49 mouse cellular contexts compared by ENCODE assay signal in genomic region chr2:164192279-164192678, GRCm38 (mm10). TPM values are rescaled to one million over a fixed set of nuclear protein-coding genes. Genes with fewer than 3 reads are reported as not detected.
"Had no signal": no experiment of that assay in that cellular context is flagged by ENCODE, and none has a peak within 500 bp of the region (broad histone marks: within the 10 kb centered on the region; RNA-seq: fewer than 3 reads in every experiment).

No protein-coding gene starts in this region.

- H3K4me2 ChIP-seq: heart, embryonic 11.5 days; heart, embryonic 12.5 days; heart, embryonic 13.5 days; heart, embryonic 15.5 days; hindbrain, embryonic 12.5 days; hindbrain, embryonic 13.5 days; hindbrain, embryonic 14.5 days; hindbrain, embryonic 15.5 days; intestine, embryonic 15.5 days; kidney, embryonic 15.5 days had no signal

- H3K27me3 ChIP-seq: heart, embryonic 12.5 days; heart, embryonic 15.5 days; hindbrain, embryonic 12.5 days; hindbrain, embryonic 13.5 days; hindbrain, embryonic 15.5 days; intestine, embryonic 15.5 days; kidney, embryonic 15.5 days had no signal

- H3K36me3 ChIP-seq: heart, embryonic 10.5 days; heart, embryonic 12.5 days; heart, embryonic 13.5 days; heart, embryonic 15.5 days; hindbrain, embryonic 10.5 days; hindbrain, embryonic 12.5 days; hindbrain, embryonic 13.5 days; hindbrain, embryonic 15.5 days; intestine, embryonic 15.5 days; kidney, embryonic 15.5 days had no signal

- H3K27ac ChIP-seq: heart, embryonic 10.5 days; heart, embryonic 13.5 days; heart, embryonic 15.5 days; hindbrain, embryonic 10.5 days; hindbrain, embryonic 12.5 days; hindbrain, embryonic 13.5 days; hindbrain, embryonic 14.5 days; hindbrain, embryonic 15.5 days; hindbrain, postnatal 0 days; intestine, embryonic 15.5 days; kidney, embryonic 15.5 days; kidney, postnatal 0 days; layer of hippocampus, adult 2 months had no signal

- ATAC-seq: hindbrain, embryonic 16.5 days; hindbrain, postnatal 0 days; inflammation-experienced regulatory T-cells, adult 6 months; intestine, embryonic 15.5 days; intestine, embryonic 16.5 days; intestine, postnatal 0 days had no signal

- H3K9ac ChIP-seq: heart, embryonic 12.5 days; heart, embryonic 13.5 days; heart, embryonic 15.5 days; hindbrain, embryonic 12.5 days; hindbrain, embryonic 13.5 days; hindbrain, embryonic 14.5 days; hindbrain, embryonic 15.5 days; intestine, embryonic 15.5 days; kidney, embryonic 15.5 days had no signal

- DNase-seq: heart, postnatal 10 days; heart, postnatal 14 days; heart, postnatal 36 days; heart, postnatal 4 days; kidney, adult 11 months; kidney, adult 18-20 months; kidney, adult 2 months; kidney, adult 8-10 months; kidney, adult 9 months; kidney, postnatal 10 days; kidney, postnatal 14 days; kidney, postnatal 36 days; kidney, postnatal 4 days; layer of hippocampus, adult 9-11 months; layer of hippocampus, postnatal 36 days had no signal

- H3K4me1 ChIP-seq: heart, embryonic 10.5 days; heart, embryonic 12.5 days; heart, embryonic 13.5 days; heart, embryonic 15.5 days; hindbrain, embryonic 10.5 days; hindbrain, embryonic 12.5 days; hindbrain, embryonic 13.5 days; hindbrain, embryonic 15.5 days; intestine, embryonic 15.5 days; kidney, embryonic 15.5 days had no signal

- H3K9me3 ChIP-seq: heart, embryonic 10.5 days; heart, embryonic 13.5 days; heart, embryonic 15.5 days; hindbrain, embryonic 10.5 days; hindbrain, embryonic 12.5 days; hindbrain, embryonic 13.5 days; hindbrain, embryonic 15.5 days; intestine, embryonic 15.5 days; kidney, embryonic 15.5 days had no signal

- H3K4me3 ChIP-seq: heart, embryonic 10.5 days; heart, embryonic 12.5 days; heart, embryonic 13.5 days; heart, embryonic 15.5 days; hindbrain, embryonic 10.5 days; hindbrain, embryonic 12.5 days; hindbrain, embryonic 13.5 days; hindbrain, embryonic 15.5 days; intestine, embryonic 15.5 days; kidney, embryonic 15.5 days; layer of hippocampus, adult 2 months had no signal

RNA-seq across cellular contexts. Expression of gene Wfdc12, which starts 1.9 kb away (rescaled TPM):
- total RNA-seq: heart, postnatal 10 days; heart, postnatal 14 days; heart, postnatal 25 days; heart, postnatal 36 days; heart, postnatal 4 days; hematopoietic stem cell, adult 5-6 weeks; hindbrain, postnatal 0 days; layer of hippocampus, adult 18-20 months; layer of hippocampus, adult 2 months; layer of hippocampus, adult 8-10 months; layer of hippocampus, postnatal 10 days; layer of hippocampus, postnatal 14 days; layer of hippocampus, postnatal 25 days; layer of hippocampus, postnatal 36 days had no signal
- polyA plus RNA-seq: heart, embryonic 10.5 days; heart, embryonic 11.5 days; heart, embryonic 12.5 days; heart, embryonic 13.5 days; heart, embryonic 14.5 days; heart, embryonic 15.5 days; heart, embryonic 16.5 days; heart, postnatal 0 days; hindbrain, embryonic 10.5 days; hindbrain, embryonic 11.5 days; hindbrain, embryonic 12.5 days; hindbrain, embryonic 13.5 days; hindbrain, embryonic 14.5 days; hindbrain, embryonic 15.5 days; hindbrain, embryonic 16.5 days; hindbrain, postnatal 0 days; inflammation-experienced regulatory T-cells, adult 6 months; intestine, embryonic 14.5 days; intestine, embryonic 15.5 days; intestine, embryonic 16.5 days; intestine, postnatal 0 days; kidney, adult 2 months; kidney, embryonic 14.5 days; kidney, embryonic 16.5 days; kidney, postnatal 0 days; large intestine, adult 2 months had no signal

RNA-seq across cellular contexts. Expression of gene Wfdc15a, which starts 7.7 kb away (rescaled TPM):
- total RNA-seq: heart, postnatal 10 days; heart, postnatal 14 days; heart, postnatal 25 days; heart, postnatal 36 days; heart, postnatal 4 days; hematopoietic stem cell, adult 5-6 weeks; hindbrain, postnatal 0 days; layer of hippocampus, adult 18-20 months; layer of hippocampus, adult 2 months; layer of hippocampus, adult 8-10 months; layer of hippocampus, postnatal 10 days; layer of hippocampus, postnatal 14 days; layer of hippocampus, postnatal 25 days; layer of hippocampus, postnatal 36 days had no signal
- polyA plus RNA-seq: heart, embryonic 10.5 days; heart, embryonic 11.5 days; heart, embryonic 12.5 days; heart, embryonic 13.5 days; heart, embryonic 14.5 days; heart, embryonic 15.5 days; heart, embryonic 16.5 days; heart, postnatal 0 days; hindbrain, embryonic 10.5 days; hindbrain, embryonic 11.5 days; hindbrain, embryonic 12.5 days; hindbrain, embryonic 13.5 days; hindbrain, embryonic 14.5 days; hindbrain, embryonic 15.5 days; hindbrain, embryonic 16.5 days; hindbrain, postnatal 0 days; inflammation-experienced regulatory T-cells, adult 6 months; intestine, embryonic 14.5 days; intestine, embryonic 15.5 days; intestine, embryonic 16.5 days; intestine, postnatal 0 days; kidney, embryonic 14.5 days; kidney, embryonic 15.5 days; kidney, embryonic 16.5 days; kidney, postnatal 0 days; large intestine, adult 2 months had no signal

RNA-seq across cellular contexts. Expression of gene Wfdc5, which starts 9.7 kb away (rescaled TPM):
- total RNA-seq: heart, postnatal 10 days; heart, postnatal 14 days; heart, postnatal 25 days; heart, postnatal 36 days; heart, postnatal 4 days; hematopoietic stem cell, adult 5-6 weeks; hindbrain, postnatal 0 days; layer of hippocampus, adult 18-20 months; layer of hippocampus, adult 2 months; layer of hippocampus, adult 8-10 months; layer of hippocampus, postnatal 10 days; layer of hippocampus, postnatal 14 days; layer of hippocampus, postnatal 25 days; layer of hippocampus, postnatal 36 days had no signal
- polyA plus RNA-seq: heart, embryonic 10.5 days; heart, embryonic 11.5 days; heart, embryonic 12.5 days; heart, embryonic 13.5 days; heart, embryonic 14.5 days; heart, embryonic 15.5 days; heart, embryonic 16.5 days; heart, postnatal 0 days; hindbrain, embryonic 10.5 days; hindbrain, embryonic 11.5 days; hindbrain, embryonic 12.5 days; hindbrain, embryonic 13.5 days; hindbrain, embryonic 14.5 days; hindbrain, embryonic 15.5 days; hindbrain, embryonic 16.5 days; hindbrain, postnatal 0 days; inflammation-experienced regulatory T-cells, adult 6 months; intestine, embryonic 14.5 days; intestine, embryonic 15.5 days; intestine, embryonic 16.5 days; kidney, adult 2 months; kidney, embryonic 14.5 days; kidney, embryonic 15.5 days; kidney, embryonic 16.5 days; kidney, postnatal 0 days; large intestine, adult 2 months had no signal

RNA-seq across cellular contexts. Expression of gene Kcns1, which starts 21.4 kb away (rescaled TPM):
- total RNA-seq: heart, postnatal 14 days; heart, postnatal 25 days; heart, postnatal 36 days had no signal
- polyA plus RNA-seq: heart, embryonic 10.5 days; hindbrain, embryonic 10.5 days; hindbrain, embryonic 11.5 days; inflammation-experienced regulatory T-cells, adult 6 months; kidney, embryonic 14.5 days had no signal

RNA-seq across cellular contexts. Expression of gene Wfdc15b, which starts 29.2 kb away (rescaled TPM):
- total RNA-seq: heart, postnatal 10 days; heart, postnatal 14 days; heart, postnatal 25 days; heart, postnatal 36 days; heart, postnatal 4 days; hematopoietic stem cell, adult 5-6 weeks; hindbrain, postnatal 0 days; layer of hippocampus, adult 18-20 months; layer of hippocampus, adult 2 months; layer of hippocampus, adult 8-10 months; layer of hippocampus, postnatal 10 days; layer of hippocampus, postnatal 14 days; layer of hippocampus, postnatal 25 days; layer of hippocampus, postnatal 36 days had no signal
- polyA plus RNA-seq: heart, embryonic 10.5 days; heart, embryonic 11.5 days; heart, embryonic 12.5 days; heart, embryonic 13.5 days; heart, embryonic 14.5 days; heart, embryonic 15.5 days; heart, postnatal 0 days; hindbrain, embryonic 10.5 days; hindbrain, embryonic 11.5 days; hindbrain, embryonic 12.5 days; hindbrain, embryonic 13.5 days; hindbrain, embryonic 14.5 days; hindbrain, embryonic 16.5 days; hindbrain, postnatal 0 days; inflammation-experienced regulatory T-cells, adult 6 months; large intestine, adult 2 months had no signal
